Mouse (Mus musculus) layer of hippocampus, adult 18-20 months (tissue): ENCODE measurements around the gene Mef2a. TPM values are rescaled to one million over a fixed set of nuclear protein-coding genes. Genes with fewer than 3 reads are reported as not detected.
"Not testable (repeated sequence)": the region's sequence is repeated elsewhere in the genome, so short reads cannot be mapped to it uniquely, and the experiment has no call there.

Experiments
- DNase-seq, 2 experiments: peaks; one replicate each; pipeline ENCODE4 v3.0.0; 2022; ENCODE audit warnings: low spot score in 2 of 2
- total RNA-seq, 2 experiments: library from RNA; stranded (reverse); gene quantifications; 2 replicates each; pipeline ENCODE4 v1.2.3; 2021

Gene Mef2a
- total RNA-seq, 2 experiments from 2014 or later: 143 to 156 TPM

- no peak for DNase-seq
Observed at GRCm38 (mm10) chr7:67371891-67372672, 576 bp downstream of the Mef2a start.

- no peak for DNase-seq
Observed at GRCm38 (mm10) chr7:67371351-67371890, 1.2 kb downstream of the Mef2a start.

DNA sequence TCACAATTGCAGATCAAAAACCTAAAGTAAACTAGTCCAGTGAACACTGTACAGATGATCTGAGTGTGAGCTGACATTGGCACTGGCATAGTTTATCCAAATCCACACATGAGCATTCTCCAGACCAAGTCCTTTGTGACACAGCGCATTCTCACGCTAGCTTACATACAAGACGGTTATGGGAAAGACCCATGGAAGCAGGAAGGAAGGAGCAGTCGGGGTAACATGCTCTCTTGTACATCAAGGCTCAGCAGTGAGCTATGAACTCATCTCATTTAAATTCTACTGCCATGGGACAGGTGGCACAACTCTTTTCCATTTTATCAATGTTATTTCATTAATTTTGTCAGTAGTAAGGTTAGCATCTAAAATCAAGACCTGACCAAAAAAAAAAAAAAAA is 3.0 kb downstream of the Mef2a start:
- DNase-seq: no peak

- DNase-seq: no peak
Observed at GRCm38 (mm10) chr7:67368394-67368793, 4.3 kb downstream of the Mef2a start.

DNA sequence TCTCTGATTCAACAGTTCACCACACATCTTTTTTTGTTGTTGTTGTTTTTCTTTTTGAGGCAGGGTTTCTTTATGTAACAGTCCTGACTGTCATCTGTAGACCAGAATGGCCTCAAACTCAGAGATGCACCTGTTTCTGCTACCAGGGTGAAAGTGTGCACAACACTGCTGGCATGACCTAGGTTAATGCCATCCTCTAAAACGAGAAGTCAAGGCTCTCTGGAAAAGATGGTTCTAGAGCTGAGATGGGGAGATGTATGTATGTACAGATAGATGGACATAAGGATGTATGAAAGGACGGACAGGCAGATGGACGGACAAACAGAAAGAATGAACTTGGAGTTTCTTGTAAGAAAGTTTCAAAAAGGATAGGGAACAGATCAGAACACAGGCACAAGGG is 12.1 kb downstream of the Mef2a start:
- DNase-seq: no peak

GRCm38 (mm10) chr7:67359863-67360262 is 12.8 kb downstream of the Mef2a start:
- no peak for DNase-seq

DNA sequence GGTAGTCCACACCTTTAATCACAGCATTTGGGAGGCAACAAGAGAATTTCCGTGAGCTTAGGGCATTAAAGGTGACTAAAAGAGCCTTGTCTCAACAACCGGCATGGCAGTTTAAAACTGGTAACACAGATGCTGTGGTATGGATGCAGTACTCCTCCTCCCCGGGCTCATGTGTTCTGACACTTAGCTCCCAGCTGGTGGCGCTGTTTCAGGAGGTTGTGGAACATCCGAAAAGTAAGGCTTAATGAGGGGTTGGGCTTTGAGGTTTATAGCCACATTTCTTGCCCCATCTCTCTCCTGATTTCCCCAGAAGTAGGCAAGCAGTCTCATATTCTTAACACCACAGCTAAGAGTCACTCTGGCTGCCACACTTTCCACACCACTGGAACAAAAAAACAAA is 16.8 kb downstream of the Mef2a start:
- DNase-seq: no peak

- no peak for DNase-seq
Observed at GRCm38 (mm10) chr7:67353667-67354066, 19.0 kb downstream of the Mef2a start.

- no peak for DNase-seq
Observed at GRCm38 (mm10) chr7:67352989-67353388, 19.7 kb downstream of the Mef2a start.

GRCm38 (mm10) chr7:67344443-67344842 is 28.2 kb downstream of the Mef2a start:
- DNase-seq: no peak

DNA sequence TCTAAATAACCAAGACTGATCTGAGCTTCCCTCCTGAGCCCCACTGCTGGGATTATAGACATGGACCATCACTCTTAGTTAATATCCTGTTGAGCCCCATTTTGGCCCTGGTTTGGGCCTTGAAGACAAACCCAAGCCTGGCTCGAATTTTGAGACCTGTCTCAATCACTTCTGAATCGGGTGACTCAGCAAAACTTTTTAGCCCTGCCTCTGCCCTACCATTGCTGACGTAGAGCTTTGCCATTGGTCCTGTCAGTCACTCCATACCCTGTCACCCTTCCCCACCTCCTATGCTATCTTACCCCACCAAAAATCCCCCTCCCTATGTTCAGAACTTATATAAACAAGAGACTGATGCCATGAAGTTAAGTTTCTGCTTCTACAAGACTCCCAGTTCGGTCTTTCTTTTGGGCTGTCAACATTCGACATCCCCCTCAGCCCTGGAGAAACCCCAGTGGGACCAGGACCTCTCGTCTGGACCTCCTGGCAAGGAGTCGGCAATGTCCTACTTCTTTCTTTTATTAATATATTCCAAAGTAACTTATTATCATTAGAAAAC is 30.5 kb downstream of the Mef2a start:
- DNase-seq: no peak

- no peak for DNase-seq
Observed at GRCm38 (mm10) chr7:67320359-67320758, 52.3 kb downstream of the Mef2a start.

DNA sequence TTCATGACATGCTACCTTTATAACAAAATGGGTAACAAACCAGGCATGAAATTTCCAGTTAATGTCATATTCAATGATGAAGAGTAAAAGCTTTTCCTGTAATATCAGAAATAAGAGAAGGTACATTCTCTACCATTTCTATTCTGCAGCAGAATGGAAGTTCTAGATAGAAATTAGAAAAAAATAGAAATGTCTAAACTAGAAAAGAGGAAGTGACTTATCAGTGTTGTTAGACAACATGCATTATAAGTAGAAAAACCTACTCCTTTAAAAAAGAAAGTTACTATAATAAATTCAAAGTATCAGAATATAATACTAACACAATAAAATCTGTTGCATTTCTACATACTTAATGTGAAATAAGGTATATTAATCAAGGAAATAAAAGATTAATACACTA is 54.0 kb downstream of the Mef2a start:
- no peak for DNase-seq

- DNase-seq: no peak
Observed at GRCm38 (mm10) chr7:67313200-67313599, 59.5 kb downstream of the Mef2a start.

DNA sequence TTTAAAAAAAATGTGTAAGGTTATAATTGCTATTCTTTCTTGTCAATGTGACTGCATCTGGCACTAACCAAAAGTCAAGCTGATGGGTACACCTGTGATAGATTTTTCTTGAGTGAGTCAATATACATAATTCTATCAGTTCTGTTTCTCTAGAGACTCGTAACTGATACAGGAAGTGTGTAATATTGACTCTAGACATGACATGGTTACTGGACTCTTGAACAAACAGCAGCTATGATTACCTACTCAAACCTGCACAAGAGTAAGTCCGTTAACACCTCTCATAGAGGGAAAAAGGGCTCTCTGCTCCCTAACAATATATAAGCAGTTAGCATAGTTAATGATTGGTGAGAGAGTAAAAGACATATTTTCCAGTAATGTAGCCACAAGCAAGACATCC is 62.5 kb downstream of the Mef2a start:
- no peak for DNase-seq

GRCm38 (mm10) chr7:67308102-67308501 is 64.6 kb downstream of the Mef2a start:
- DNase-seq: no peak

GRCm38 (mm10) chr7:67307078-67307477 is 65.6 kb downstream of the Mef2a start:
- no peak for DNase-seq

- no peak for DNase-seq
Observed at GRCm38 (mm10) chr7:67304937-67305336, 67.7 kb downstream of the Mef2a start.

GRCm38 (mm10) chr7:67296419-67296818 is 76.2 kb downstream of the Mef2a start:
- DNase-seq: no peak

GRCm38 (mm10) chr7:67291356-67291755 is 81.3 kb downstream of the Mef2a start:
- DNase-seq: no peak

DNA sequence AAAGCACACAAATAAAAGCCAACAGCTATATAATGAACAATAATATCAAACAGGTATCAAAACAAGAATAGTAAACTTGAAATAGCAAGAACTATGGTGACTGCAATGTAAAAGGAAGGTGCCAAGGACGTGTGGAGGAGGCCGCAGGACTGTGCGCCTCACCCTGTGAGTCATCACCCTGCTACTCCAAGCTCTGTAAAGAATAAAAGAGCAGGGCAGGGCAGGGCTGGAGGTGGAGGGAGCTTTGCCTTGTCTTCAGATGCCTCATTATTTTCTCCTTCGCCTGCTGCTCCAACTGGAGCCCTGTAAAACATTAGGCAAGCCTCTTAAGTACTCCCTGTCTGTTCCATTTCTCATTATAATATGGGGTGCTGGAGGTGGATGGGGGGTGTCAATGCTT is 85.2 kb downstream of the Mef2a start:
- no peak for DNase-seq

DNA sequence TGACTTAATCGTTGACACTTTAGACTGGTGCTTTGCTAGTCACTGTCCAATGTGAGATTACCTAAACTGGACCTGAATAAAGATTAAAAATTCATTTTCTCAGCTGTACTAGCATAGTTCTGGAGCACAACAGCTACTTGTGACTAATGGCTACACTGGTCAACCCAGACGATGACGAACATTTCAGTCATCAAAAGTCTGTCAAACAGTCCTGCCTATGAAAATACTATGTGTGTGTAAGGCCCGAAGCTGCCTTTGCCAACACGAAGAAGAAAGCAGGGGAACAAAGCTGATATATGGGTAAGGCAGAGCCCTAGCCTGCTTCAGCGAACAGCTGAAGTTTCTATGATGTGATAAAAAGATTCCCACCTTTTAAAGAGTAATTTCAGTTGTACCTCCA is 89.1 kb downstream of the Mef2a start:
- DNase-seq: no peak

- DNase-seq: not testable (repeated sequence)
Observed at GRCm38 (mm10) chr7:67270447-67270846, 102.2 kb downstream of the Mef2a start.
